Mouse (Mus musculus) kidney, postnatal 10 days (tissue): ENCODE data around the gene Bfsp1.
A peak's percentile ranks its signal among the peaks of the same experiment; 100 is the strongest.

Experiments
- DNase-seq: peaks from one replicate; pipeline ENCODE4 v3.0.0; 2021; ENCODE audit warnings: mixed read lengths

Gene Bfsp1

DNA sequence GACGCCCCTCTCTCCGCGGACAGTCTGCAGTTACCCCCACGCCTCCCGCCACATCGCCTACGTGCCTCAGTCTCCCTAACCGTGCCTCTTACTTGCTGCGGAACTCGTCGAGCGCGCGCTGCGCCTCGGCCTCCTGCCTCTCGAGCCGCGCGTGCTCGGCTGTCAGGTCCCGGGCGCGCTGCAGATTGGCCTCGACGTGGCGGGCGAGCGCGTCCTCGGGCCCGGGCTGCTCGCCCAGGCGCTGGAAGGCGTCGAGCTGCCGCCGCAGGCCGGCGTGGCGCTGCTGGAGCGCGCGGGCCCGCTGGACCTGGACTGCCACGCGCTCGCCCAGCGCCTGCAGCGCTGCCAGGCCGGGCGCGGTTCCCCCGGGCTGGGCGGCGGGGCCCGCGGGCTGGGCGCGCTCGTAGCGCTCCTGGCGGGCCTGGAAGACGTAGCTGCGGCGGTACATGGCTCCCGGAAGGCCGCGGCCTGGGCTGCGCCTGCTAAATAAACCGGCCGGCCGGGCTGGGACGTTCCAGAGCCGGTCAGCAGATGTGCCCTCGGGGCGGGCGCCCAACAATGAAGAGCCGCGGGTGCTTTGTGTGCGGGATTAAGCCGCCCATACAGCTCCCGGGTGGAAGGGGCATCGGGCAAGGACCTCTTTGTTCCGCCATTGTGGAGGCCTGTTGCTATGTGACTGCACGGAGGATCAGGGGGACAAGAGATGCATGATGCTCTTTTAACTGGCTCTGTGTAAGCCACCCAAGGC lies at the start of gene Bfsp1:
Gene Bfsp1, minus strand, starts transcription at position 690 of the 748 bp plus-strand sequence.
- peak; percentile 74 for DNase-seq

DNA sequence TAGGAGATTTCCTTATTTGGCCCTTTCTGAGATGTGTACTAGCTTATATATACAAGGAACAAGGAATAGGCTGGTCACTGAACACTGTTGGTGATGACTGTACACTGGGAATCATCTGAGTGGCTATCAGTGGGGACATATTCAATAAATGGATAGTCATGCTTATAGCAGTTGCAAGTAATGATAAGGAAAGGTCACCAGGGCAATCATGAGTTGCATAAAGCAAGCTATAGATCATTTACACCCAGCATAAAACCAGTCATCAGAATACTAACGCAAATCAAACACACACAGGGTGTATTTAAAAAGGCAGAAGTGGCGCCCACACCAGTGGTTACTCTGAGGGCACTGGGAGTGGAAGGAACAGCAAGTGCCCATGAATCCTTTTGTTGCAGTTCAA lies 49.2 kb upstream of the Bfsp1 start:
- no peak for DNase-seq

DNA sequence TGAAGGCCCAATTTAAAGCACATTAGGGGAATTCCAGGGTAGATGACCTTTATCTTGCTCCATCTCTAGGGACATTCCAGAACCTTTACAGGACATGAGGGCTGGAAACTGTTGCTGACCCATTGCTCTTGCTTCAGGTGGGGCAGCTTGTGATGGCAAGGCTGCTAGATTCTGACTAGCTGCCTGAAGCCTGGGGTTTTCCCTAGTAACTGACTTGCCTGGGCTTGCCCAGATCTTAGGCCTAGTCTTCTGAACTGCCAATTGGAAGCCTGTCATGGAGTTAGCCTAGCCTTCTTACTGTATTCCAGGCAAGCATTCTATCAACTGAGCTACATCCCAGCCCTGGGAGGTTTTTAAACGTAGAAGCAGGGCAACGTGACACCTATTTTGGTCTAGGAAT lies 46.3 kb upstream of the Bfsp1 start:
- DNase-seq, result no peak

DNA sequence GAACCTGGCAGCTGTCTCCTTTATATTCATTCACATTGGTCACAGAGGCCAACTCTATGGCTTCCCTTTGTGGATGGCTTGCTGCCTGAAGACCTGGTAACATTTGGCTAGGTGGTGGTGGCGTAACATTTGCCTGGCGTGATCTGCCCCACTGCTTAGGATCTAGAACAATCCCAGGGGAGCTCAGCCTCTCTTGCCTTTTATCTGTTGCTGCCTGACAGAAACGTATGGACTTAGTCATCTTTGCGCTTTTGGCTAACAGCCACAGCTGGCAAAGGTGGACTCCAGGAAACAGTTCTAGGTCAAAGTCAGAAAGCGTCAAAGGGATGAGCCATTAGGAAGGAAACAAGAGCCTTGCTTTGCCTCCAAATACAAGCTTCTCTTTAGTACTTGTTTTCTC lies 41.9 kb upstream of the Bfsp1 start:
- peak; percentile 47 for DNase-seq

DNA sequence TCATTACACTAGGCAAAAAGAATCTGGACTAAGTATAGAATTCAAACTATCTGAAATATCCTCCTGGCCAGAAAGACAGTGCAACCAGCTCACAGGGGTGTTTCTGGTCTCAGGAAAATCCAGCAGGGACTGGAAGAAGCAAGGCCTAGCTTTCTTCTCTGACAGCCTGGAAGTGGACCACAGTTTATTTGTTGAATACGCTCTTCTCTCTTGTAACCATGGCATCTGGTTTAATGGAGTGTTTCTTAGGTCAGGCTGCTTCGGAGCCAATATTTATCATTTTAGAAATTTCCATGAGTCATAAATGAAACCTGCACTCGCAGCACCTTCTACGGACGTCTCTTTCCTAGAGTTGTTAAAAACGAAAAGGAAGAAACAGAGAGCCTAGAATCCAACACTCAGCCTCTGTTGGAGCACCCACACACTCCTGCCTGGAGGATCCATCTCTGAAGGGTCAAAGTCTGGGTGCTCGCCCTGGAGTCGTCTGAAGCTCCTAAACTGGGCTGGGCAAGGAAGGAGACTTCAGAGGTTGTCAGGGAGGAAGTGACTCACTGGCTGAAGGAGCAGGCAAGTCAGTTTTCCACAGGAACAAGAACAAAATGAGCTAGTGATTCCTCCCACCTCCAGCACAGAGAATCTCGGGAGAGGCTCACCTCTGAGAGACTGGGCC lies 40.5 kb upstream of the Bfsp1 start:
- no peak for DNase-seq

DNA sequence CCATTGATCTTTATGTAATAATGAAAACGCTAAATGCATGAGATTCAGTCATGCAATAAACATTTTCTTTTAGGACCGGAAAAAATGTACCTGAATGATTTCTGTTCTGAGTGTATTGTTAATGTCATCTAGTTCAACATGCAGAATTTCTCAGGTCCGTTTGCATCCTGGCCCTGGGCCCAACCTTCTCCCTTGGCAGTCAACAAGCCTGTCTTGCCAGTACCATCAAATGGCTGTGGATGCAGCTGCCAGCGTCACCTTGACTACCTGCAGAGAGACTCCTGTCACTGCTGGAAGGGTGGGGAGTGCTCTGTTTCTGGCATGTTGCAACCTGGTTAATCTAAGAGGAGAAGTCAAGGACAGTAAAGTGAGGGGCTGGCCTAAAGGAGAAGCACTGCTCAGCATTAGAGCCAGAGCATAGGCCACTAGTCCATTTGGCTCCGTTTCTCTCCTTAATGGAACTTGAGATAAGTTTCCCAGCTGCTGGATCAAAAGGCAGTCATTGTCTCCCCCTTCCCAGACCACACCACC lies 37.9 kb upstream of the Bfsp1 start:
- DNase-seq, result no peak

DNA sequence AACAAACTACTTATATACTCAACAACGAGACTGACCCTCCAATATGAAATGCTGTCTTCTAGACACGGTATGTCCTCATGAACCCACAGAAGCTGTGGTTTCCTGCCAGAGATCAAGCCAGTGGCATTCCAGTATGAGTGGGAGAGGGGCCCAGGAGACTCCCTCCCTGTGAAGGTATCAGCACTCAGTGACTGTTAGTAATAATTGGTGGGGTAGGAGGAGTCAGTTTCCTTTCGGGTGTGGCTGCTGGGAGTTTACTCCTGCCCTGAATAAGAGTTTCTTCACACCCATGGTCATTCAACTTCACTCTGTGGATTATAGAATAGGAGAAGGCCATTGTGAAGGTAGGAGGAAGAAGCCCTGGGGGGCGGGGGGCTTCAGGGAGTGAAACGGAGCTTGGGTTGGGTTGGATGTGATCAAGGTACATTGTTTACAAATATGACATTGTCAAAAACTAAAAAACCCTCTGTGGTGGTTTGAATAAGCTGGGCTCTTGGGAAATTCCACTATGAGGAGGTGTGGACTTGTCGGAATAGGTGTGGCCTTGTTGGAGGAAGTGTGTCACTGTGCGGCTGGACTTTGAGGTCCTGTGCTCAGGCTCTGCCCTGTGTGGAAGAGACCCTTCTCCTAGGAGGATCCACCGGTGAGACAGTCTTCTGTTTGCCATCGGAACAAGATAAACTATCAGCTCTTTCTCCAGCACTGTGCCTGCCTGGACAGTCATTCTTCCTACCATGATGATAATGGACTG lies 36.7 kb upstream of the Bfsp1 start:
- no peak for DNase-seq

DNA sequence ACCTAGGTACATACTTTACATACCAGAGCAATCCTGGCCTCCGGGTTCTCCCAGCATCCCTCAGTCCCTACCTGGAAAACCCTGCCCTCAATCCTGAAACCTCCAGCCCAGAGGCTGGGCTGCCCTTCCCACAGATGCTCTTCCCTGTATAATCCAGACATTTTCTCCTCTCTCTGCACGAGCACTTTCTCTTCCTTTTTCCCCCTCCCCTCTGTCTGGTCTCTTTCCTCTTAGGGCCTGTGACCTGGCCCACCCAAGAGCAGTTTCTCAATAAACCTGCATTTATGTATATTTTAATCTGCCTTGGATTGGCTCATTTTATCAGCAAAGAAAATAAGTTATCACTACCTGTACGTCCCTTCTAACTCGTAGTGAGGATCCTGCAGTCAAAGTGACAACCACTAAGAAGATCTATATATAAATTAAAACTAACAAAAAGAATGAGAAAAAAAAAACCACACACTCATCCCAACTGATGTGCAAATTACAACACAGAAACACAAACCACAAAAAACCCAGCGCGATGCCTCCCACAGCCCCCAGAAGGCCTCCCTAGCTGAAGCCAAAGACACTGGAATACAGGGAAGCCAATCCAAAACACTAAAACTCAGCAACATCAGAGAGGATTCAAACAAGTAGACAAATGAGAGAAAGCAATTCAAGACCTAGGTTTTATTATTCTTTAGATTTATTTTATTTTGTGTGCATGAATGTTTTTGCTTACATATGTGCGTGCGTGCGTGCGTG lies 28.5 kb upstream of the Bfsp1 start:
- no peak for DNase-seq

DNA sequence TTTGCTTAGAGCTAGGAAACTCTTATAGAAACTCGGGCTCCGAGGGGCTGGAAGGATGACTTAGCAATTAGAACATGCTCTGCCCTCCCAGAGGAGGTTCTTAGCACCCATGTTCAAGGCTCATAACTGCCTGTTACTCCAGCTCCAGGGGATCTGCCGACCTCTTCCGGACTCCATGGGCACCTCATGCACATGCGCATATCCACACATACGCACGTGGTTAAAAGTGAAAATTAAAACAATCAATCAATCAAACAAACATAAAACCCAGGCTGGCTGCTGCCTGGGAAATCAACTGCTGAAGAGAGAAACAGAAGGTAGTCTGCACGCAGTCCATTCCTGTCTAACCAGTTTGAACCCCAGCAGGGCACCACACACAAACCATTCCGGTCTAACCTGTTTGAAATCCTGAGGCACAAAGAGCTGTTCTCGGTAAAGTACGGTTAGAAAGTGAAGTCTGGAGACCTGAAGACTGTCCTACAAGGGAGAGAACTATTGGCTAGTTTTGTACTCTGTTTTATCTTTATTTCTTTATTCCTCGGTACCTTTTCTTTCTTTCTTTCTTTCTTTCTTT lies 27.0 kb upstream of the Bfsp1 start:
- peak; percentile 45 for DNase-seq

DNA sequence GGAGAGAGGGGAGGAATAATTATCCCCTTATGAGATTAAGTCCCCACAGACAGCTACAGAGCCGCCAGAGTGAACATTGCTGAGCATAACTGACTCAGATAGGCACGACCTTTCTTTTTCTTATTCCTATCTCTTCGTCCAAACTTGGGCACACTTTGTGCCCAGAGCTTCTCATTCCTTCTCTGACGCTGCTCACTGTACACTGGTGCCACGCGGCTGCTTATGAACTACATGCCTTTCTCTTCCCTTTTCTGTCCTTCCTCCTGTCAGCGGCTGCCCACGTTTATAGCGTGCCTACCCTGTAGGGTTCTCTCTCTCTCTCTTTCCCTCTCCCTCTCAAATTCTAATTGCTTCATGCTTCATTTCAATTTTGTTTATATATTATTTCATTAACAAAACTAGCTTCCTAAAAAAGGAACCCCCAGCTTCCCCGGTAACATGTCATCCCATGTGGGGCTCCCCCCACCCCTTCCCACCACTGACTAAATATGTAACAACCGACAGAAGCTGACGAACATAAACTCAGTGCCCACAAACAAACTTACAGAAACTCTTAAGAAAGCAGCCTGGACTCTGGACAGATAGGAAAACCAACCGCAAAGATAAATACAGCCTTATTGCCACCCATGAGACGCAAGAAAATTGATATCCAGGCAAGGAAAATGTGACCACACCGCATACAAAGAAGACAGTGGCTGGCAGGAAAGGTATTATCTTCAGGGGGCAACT lies 26.3 kb upstream of the Bfsp1 start:
- no peak for DNase-seq

DNA sequence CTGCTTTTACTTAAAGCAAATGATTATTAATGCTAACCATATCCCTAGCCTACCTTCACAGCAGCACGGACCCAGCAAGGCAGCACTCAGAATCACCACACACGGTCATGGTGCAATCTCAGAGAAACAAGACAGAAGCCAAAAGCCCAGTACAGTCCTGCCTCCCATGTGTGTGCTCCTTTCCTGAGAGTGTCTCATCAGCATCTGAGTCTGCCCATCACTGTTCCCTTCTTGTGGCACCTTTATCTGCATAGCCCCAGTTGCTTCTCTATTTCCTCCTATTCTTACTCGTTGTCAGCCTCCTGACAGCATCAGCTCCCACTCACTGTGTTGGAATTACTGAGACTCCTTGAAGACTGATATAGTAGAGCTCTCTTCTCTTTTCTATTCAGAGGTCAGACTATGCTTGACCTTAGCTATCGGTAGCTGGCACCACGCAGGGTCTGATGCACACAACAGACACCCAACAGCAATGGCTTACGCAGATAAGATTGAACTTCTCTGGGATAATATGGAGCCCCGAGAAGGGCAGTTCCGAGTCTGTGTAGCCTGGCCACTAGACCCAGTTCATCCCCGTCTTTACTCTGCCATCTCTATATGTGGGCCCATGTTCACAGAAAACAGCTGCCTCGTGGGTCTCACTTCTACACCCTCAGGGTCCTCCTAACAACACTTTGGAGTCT lies 19.8 kb upstream of the Bfsp1 start:
- no peak for DNase-seq

DNA sequence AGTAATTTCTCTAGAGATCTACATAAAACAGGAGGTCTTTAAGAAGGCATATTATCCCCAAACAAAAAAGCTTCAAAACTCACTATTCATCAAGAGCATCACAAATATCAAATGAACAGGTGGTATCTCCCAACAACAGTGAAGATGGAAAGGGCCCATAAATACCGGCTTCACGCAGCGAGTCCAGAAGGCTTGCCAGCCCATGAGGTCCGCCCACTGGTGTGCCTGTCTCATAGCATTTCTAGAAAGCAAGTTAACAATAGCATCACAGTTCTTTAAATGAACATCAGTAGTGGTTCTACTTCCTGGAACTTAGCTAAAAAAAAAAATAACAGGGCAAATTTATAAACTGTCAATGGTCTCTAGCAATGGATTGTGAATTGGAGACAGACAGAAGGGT lies 19.0 kb upstream of the Bfsp1 start:
- no peak for DNase-seq

DNA sequence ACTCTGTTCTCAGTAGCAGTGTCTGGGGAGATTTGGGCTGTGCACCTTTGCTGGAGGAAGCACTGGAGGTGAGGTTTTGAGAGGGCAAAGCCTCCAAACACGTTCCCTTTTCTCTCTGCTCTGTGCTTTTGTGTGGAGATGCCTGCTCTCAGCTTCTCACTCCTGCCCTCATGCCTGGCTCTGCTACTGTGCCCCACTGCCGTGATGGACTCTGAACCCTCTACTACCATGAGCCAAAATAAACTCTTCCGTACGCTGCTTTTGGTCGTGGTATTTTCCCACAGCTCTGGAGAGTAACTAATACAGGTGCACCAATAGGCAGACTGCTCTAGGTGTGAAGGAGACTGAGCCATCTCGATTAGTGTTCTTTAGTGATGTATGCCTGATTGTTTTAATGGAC lies 16.3 kb upstream of the Bfsp1 start:
- no peak for DNase-seq

DNA sequence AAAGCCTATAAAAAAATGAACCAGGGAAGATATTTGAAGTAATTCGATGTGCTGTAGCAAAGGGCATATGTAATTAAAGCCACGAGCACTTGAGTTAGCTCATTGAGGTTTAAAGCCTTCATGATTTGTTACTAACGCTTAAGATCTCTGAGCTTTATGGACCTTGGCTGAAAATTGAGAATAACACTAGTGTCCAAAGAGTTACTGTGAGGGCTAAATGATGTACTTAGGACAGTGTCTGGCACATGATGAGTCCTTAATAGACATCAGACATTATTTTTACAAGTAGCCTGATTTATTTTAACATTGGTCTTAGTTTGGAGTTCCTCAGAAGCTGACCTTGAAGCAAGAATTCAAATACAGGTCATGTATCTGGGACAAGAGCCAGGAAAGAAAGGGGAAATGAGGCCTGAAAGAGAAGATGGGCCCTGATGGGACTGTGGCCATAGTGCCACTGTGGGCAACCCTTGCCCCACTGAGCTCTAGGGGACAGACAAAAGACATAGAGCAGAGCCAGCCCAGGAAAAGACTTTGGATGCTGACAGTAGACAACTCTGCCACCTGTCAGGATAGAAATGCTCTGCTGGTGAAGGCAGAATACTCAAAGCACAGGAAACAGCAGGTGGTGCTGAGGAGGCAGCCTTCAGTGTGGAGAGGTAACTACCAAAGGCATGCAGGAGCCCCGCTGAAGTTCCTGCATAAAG lies 14.1 kb upstream of the Bfsp1 start:
- DNase-seq, result no peak

DNA sequence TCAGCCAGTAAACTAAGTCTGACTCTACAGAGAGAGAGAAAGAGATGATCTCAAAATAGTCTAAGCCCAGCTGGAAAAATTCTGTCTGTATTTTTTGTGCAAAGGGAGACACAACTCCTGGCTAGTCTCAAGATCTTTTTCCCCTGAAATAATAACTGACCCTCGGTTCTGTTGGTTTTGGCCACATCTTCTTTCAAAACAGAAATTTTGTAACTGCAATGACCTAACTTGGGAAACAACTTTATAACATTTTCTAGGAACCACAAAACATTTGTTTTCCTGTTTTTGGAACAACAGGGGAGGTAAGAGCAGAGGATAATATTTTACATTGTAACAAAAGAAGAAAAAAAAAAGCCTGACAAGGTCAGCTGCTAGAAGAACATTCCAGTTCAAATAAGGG lies 13.1 kb upstream of the Bfsp1 start:
- DNase-seq, result no peak

DNA sequence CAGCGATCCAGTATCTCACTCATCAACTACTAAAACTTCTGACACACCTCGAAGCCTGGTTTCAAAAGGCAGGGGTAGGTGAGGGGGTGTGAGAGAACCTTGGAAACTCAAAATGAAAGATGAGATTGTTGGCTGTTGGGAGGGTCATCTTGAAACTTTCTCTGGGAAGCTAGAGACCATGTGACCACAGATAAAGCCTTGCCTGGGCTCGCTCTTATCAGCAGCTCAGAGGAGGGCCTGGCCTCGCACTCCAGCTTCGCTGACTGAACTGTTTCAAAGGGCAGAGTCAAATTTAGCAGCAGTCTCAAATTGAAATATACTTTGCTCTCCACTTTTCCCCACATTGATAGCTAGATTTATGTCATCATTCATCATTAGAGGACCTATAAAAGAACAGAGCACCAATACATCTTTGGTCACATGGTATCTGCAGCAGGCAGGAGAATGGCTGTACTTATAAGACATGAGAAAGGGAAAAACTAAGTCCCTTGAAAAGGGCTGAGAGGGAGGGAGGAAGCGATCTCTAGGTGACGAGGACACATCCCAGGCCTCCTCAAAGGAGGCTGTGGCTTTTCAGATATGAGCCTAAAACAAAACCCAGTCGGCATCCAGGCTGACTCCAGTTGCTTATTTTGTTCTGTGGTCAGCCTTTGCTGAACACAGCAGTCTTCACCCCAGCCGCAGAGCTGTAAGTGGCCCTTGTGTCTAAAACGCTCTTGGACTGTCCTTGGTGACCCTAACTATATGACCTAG lies 8.1 kb upstream of the Bfsp1 start:
- DNase-seq, result peak; percentile 32

DNA sequence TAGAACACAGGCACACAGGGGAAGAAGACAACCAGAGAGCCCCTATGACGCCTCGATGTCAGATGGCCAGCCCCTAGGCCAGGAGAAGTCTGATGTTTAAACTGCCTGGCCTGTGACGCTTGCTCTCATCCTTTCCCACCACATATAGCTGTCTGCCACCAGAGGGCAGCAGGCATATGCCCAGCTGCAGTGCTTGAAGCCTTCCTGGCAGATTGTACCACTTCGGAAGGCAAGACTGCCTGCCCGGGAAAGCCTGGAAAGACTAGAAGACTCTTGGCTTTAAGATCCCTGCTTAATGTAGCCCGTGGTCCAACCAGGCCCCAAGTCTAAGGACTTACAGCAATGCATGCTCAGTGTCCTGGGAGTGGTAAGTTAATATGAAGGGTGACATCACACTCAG lies 4.4 kb upstream of the Bfsp1 start:
- peak; percentile 91 for DNase-seq

DNA sequence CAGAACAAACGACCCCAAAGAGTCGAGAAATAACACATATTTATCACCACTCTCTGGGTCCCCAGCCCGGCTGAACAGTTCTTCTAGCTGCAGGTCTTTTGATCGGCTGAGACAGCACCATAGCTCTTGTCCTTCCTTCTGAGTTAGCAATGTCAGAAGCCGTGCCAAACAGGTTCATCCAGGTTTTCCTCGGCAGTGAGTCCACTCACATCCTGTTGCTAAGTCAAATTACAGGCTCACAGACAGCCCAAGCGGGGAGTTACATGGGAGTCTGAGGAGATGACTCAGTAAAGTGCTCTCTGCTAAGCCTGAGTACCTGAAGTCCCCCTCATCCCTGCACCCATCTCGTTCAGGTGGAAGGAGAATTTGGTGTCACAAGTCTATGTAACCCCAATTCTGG lies 1.6 kb upstream of the Bfsp1 start:
- DNase-seq, result peak; percentile 32

DNA sequence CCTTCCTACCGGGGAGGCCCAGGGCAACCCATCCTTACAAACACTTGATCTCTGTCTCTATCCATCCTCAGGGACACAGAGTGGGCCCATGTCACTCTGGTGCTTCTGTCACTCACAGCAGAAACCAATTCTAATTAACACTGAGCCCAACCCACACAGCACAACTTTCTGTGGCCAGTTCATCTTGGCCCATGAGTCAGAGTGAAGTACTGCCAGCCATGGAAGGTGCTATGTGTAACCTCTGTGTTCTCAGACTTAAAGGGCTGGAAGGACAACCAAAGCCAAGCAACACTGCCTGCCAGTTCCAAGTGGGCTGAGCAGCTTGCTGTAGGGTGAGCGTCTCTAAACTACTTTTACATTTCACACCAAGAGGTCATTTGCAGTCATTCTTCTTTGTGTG lies 3.8 kb downstream of the Bfsp1 start:
- no peak for DNase-seq

DNA sequence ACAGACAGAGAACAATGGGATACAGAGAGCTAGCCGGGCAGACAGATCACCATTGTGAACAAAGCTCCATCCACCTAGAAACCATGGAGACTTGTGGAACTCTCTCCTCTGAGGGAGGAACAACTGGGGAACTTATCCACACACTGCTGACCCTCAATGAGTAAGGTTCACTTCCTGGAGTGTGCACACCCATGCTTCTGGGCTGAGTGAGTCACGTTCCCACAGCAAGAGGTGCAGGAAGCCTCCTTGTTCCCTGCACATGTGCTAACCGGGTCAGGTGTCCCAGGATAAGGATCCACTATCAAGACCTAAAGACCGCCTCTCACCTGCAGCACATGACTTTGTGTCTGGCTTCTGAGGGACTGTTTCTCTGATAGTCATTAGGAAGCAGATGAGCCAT lies 9.5 kb downstream of the Bfsp1 start:
- no peak for DNase-seq
